Mouse (Mus musculus): Measurements from ENCODE around the gene Etv4. TPM values are rescaled to one million over a fixed set of nuclear protein-coding genes. Genes with fewer than 3 reads are reported as not detected.

The Etv4 gene
- 10.7 and 15.4 TPM in 2 replicates for polyA plus RNA-seq (2016; fragmentation: Nextera tagmentation; extraction: Ambion mirVana)

DNA sequence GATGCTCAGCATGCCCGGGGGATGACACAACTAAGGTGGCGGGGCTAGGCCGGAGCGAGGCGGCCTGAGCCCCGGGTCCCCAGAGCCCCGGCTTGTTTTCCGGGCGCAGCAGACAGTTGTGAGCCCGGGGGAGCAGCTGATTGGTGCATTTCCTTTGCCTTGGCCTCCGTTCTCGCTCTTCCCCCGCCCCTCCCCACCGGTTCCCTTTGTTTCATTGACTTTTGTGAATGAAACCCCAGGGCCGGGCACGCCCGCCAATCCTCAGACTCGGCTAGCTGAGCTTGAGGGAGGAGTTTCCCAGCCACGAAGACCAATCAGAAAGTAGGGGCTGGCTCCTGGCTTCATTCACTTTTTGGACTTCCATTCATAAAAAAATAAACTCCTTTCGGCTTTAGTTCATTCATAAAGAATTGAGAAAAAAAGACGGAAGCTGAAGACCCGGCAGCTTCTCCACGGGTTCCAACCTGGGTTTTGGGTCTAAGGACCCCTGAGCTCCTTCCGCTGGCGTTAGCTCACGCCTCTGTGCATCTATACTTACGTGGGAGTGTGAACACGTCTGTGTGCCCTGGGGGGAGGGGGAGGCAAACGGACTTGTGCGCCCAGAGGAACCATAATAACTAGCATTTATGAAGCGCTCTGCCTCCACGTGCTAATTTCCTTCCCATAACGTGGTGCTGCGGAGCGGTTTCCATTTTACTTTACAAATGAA lies at the start of gene Etv4:
Gene Etv4, minus strand, starts transcription at position 229 of the 709 bp plus-strand sequence.
- H3K9ac ChIP-seq = peak within 1 kb of the TSS; percentile 56
- no peak within 1 kb of the TSS for H3K27ac ChIP-seq
- H3K4me3 ChIP-seq = peak within 1 kb of the TSS; percentile 46
- H3K36me3 ChIP-seq = no peaks in the 10 kb centered on the region
- peaks cover 21% of the 10 kb centered on the region for H3K4me1 ChIP-seq
- peaks cover 67% of the 10 kb centered on the region for H3K27me3 ChIP-seq (replicated peaks)
- H3K9me3 ChIP-seq = no peaks in the 10 kb centered on the region
- peak; percentile 94 for ATAC-seq (ENCODE audit: low FRiP score, low read depth)
- H3K4me2 ChIP-seq (replicated peaks) = peak within 1 kb of the TSS; percentile 96
- under 1% methylated on average over 35 of the region's 35 CpGs for WGBS

DNA sequence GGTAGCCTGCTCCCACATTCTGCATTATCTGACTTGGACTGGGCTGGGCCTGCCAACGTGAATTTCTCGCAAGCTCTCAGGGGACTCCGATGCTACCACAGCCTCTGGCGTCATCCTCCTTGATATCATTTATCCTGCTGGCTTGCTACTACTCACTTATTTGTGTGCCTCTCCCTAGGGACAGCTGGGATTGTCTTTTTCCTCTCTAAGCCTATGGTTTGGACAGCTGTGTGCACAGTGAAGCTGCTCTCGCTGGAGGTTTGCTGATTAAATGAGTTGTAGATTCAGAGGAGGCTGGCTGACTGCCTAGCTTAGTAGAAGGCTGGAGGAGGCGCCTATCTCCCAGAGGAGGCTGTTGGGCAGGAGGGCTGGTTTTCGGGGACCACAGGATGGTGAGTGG lies 46.8 kb upstream of the Etv4 start:
- no peaks in the 10 kb centered on the region for H3K9me3 ChIP-seq
- ATAC-seq (ENCODE audit: low FRiP score, low read depth) = no peak
- no peak overlapping the region for H3K4me2 ChIP-seq (replicated peaks)
- H3K27me3 ChIP-seq (replicated peaks) = no peaks in the 10 kb centered on the region
- H3K4me1 ChIP-seq = peaks cover 15% of the 10 kb centered on the region; the same call in 1 of the 2 replicates
- no peak overlapping the region for H3K4me3 ChIP-seq
- WGBS = 67% methylated on average over 7 of the region's 7 CpGs
- H3K36me3 ChIP-seq = no peaks in the 10 kb centered on the region
- H3K27ac ChIP-seq = no peak overlapping the region
- no peak overlapping the region for H3K9ac ChIP-seq

DNA sequence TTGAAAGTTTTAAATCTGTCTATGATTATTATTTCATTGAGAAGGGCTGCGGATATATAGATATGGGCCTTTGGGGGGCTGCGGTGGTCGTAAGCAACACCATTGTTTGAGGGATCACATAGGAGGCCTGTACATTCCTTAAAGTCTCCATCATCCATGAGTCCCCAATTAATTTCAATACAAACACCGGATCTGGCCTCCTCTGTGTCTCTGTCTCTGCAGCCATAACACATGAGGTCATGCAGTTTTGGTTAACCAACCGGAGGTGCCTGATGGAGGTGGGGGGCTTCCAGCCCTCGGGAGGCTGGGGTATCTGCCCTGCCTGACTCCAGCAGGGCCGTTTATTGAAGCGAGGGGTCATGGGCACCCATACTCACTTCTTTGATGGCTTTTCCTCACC lies 45.4 kb upstream of the Etv4 start:
- Histone ChIP-seq H3K4me3 (no peak overlapping the region), H3K36me3 (no peaks in the 10 kb centered on the region), H3K9me3 (no peaks in the 10 kb centered on the region), H3K27me3 (replicated peaks) (no peaks in the 10 kb centered on the region), H3K4me1 (peaks cover 15% of the 10 kb centered on the region; the same call in 1 of the 2 replicates), H3K4me2 (replicated peaks) (no peak overlapping the region), H3K27ac (no peak overlapping the region), H3K9ac (no peak overlapping the region)
- WGBS = 67% methylated on average over 8 of the region's 8 CpGs
- ATAC-seq (ENCODE audit: low FRiP score, low read depth) = no peak

DNA sequence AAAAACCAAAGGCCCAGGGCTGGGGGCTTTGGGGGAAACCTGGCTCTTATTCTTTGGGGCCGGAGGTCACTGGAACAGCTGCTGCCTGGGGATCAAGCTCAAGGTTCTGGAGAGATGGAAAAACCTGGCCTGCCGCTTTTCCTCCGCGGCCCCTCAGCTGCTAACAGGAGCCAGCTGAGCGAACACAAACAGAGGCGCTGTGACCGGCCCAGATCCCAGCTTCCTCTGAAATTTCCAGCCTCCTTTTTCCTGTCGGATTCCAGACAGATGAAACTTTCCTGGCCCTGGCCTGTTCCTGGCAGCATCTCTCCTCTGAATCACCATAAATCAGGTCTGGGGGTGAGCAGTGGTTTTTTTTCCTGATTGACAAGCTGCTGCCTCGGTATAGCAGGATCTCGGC lies 44.9 kb upstream of the Etv4 start:
- H3K4me2 ChIP-seq (replicated peaks) = no peak overlapping the region
- WGBS = 28% methylated on average over 10 of the region's 10 CpGs
- H3K36me3 ChIP-seq = no peaks in the 10 kb centered on the region
- peaks cover 15% of the 10 kb centered on the region; the same call in 1 of the 2 replicates for H3K4me1 ChIP-seq
- H3K4me3 ChIP-seq = no peak overlapping the region
- no peaks in the 10 kb centered on the region for H3K27me3 ChIP-seq (replicated peaks)
- no peaks in the 10 kb centered on the region for H3K9me3 ChIP-seq
- H3K27ac ChIP-seq = no peak overlapping the region
- no peak overlapping the region for H3K9ac ChIP-seq
- ATAC-seq (ENCODE audit: low FRiP score, low read depth) = no peak

DNA sequence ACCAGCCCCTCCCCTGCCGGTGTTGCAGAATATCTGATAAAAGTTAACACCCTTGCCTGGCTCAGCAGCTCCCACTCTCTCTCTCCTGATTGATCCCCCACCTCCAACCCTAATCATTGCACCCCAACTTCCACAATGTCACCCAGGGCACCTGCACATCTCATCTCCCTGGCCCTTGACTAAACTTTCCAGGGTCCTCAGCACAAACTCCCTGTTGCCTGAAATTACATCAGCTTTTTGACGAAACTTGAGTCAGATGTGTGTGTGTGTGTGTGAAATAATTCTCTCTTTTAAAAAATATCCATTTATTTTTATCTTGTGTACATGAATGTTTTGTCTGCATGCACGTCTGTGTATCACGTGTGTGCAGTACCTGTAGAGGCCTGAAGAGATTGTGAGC lies 43.5 kb upstream of the Etv4 start:
- H3K4me1 ChIP-seq = peaks cover 15% of the 10 kb centered on the region; the same call in 1 of the 2 replicates
- WGBS = 97% methylated on average over 4 of the region's 4 CpGs
- no peaks in the 10 kb centered on the region for H3K9me3 ChIP-seq
- H3K4me3 ChIP-seq = no peak overlapping the region
- no peaks in the 10 kb centered on the region for H3K27me3 ChIP-seq (replicated peaks)
- no peak for ATAC-seq (ENCODE audit: low FRiP score, low read depth)
- no peak overlapping the region for H3K4me2 ChIP-seq (replicated peaks)
- H3K9ac ChIP-seq = no peak overlapping the region
- no peaks in the 10 kb centered on the region for H3K36me3 ChIP-seq
- no peak overlapping the region for H3K27ac ChIP-seq

DNA sequence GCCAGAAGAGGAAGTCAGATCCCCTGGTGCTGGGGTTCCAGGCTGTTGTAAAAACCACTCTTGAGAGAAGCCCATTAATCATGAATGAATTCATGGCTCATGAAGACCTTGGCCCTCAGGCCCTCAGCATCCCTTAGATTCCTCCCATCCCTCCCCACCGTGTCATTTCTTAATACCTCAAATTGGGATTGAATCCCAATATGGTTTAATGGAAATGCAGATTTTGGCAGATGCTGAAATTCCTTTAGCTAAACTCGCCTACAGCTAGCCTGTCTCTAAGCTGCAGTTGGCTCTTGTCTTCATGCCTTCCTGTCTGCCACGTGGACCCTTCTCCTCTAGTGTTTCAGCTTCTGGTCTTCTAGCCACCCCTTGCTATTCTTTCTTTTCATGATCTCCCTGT lies 38.0 kb upstream of the Etv4 start:
- no peaks in the 10 kb centered on the region for H3K27me3 ChIP-seq (replicated peaks)
- H3K9ac ChIP-seq = no peak overlapping the region
- H3K36me3 ChIP-seq = no peaks in the 10 kb centered on the region
- no peak for ATAC-seq (ENCODE audit: low FRiP score, low read depth)
- H3K4me3 ChIP-seq = no peak overlapping the region
- no peaks in the 10 kb centered on the region for H3K4me1 ChIP-seq
- no peak overlapping the region for H3K4me2 ChIP-seq (replicated peaks)
- no peak overlapping the region for H3K27ac ChIP-seq
- WGBS = 79% methylated on average over 3 of the region's 3 CpGs
- 0 out of 2 replicates have a peak, but pooled peaks cover 5% of the 10 kb centered on the region for H3K9me3 ChIP-seq

DNA sequence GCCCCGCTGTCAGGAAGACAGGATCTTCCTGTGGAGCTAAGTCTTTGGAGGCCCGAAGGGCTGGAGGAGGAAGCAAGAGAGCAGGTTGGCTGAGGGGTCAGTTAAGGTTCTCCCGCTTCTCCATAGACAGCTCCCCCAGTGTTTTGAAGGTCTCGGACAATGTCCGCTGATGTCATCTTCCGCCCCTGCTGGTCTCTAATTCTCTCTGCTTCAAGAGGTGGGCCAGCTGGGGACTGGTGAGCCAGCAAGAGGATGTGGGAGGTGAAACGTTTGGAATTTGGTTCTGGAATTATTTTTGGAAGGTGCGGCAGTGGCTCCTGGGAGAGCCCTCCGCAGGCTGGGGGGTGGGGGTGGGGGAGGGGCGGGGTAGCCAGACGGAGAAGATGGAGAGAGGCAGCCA lies 35.7 kb upstream of the Etv4 start:
- Histone ChIP-seq H3K27me3 (replicated peaks) (no peaks in the 10 kb centered on the region), H3K4me3 (no peak overlapping the region), H3K36me3 (no peaks in the 10 kb centered on the region), H3K4me2 (replicated peaks) (no peak overlapping the region), H3K4me1 (peaks cover 3% of the 10 kb centered on the region), H3K9ac (no peak overlapping the region), H3K27ac (no peak overlapping the region), H3K9me3 (0 out of 2 replicates have a peak, but pooled peaks cover 5% of the 10 kb centered on the region)
- ATAC-seq (ENCODE audit: low FRiP score, low read depth) = no peak
- WGBS = 51% methylated on average over 11 of the region's 11 CpGs

DNA sequence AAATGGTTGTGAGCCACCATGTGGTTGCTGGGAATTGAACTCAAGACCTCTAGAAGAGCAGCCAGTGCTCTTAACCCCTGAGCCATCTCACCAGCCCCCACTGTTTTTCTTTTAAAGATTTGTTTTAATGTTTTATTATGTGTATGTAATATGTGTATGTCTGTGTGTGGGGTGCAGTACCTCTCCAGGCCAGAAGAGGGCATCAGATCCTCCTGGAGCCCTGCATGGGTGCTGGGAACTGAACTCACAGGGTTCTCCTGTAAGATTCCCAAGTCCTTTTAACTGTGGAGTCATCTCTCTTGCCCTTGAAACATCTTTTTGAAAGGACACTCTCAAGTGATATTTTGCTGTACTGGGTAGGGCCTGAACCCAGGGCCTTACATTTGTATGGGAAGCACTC lies 34.7 kb upstream of the Etv4 start:
- H3K27ac ChIP-seq = no peak overlapping the region
- no peaks in the 10 kb centered on the region for H3K36me3 ChIP-seq
- H3K9ac ChIP-seq = no peak overlapping the region
- peaks cover 14% of the 10 kb centered on the region for H3K4me1 ChIP-seq
- no peaks in the 10 kb centered on the region for H3K27me3 ChIP-seq (replicated peaks)
- H3K9me3 ChIP-seq = 0 out of 2 replicates have a peak, but pooled peaks cover 5% of the 10 kb centered on the region
- H3K4me2 ChIP-seq (replicated peaks) = no peak overlapping the region
- ATAC-seq (ENCODE audit: low FRiP score, low read depth) = no peak
- H3K4me3 ChIP-seq = no peak overlapping the region

DNA sequence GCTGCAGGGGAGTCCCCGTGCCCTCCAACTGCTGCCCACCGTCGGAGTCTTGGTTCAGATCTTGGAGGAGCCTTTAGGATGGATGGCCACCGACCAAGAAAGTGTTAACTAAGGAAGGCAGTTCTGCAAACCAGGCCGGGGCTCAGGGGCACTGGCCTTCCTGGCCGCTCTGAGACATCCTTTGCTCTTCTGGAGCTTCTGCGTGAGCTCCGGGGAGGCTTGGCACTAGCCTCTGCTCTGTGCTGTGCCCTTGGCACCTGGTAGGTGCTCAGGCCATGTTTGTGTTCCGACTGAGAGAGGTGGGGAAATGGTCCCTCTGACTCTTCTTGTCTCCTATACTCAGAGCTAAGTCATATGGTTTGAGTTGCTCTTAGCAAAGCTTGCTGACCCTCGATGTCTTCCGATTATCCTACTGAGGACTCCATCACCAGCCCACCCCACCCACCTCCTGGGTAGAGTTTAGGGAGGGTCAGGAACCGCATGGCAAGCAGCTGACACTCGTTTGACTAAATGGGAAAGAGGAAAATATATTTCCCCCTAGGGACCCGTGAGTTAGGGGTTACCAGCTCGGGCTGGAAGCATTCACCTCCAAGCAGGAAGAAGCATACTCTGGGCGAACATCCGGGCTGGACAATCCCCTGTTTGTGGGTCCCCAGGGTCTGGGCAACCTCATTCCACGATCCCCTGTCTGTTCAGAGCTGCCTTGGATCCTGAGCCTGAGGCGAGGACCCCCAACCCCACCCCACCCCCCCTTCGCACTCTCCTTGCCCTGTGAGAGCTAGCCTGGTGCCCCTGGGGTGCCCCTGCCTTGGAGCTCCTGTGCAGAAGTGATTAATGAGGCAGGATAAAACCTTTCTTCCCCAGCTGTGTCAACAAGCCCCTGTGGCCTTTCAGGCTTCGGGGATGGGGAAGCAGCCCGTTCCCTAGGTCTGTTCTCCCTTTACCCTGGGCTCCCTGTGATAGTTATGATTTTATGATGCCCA lies 30.2 kb upstream of the Etv4 start:
- Histone ChIP-seq H3K36me3 (no peaks in the 10 kb centered on the region), H3K27me3 (replicated peaks) (0 out of 2 replicates have a peak, but pooled peaks cover 2% of the 10 kb centered on the region), H3K4me2 (replicated peaks) (peak overlapping the region; percentile 40), H3K4me1 (peaks cover 20% of the 10 kb centered on the region), H3K4me3 (no peak overlapping the region), H3K9me3 (0 out of 2 replicates have a peak, but pooled peaks cover 5% of the 10 kb centered on the region), H3K9ac (no peak overlapping the region), H3K27ac (no peak overlapping the region)
- peak; percentile 39 for ATAC-seq (ENCODE audit: low FRiP score, low read depth)
- 6% methylated on average over 22 of the region's 22 CpGs for WGBS

DNA sequence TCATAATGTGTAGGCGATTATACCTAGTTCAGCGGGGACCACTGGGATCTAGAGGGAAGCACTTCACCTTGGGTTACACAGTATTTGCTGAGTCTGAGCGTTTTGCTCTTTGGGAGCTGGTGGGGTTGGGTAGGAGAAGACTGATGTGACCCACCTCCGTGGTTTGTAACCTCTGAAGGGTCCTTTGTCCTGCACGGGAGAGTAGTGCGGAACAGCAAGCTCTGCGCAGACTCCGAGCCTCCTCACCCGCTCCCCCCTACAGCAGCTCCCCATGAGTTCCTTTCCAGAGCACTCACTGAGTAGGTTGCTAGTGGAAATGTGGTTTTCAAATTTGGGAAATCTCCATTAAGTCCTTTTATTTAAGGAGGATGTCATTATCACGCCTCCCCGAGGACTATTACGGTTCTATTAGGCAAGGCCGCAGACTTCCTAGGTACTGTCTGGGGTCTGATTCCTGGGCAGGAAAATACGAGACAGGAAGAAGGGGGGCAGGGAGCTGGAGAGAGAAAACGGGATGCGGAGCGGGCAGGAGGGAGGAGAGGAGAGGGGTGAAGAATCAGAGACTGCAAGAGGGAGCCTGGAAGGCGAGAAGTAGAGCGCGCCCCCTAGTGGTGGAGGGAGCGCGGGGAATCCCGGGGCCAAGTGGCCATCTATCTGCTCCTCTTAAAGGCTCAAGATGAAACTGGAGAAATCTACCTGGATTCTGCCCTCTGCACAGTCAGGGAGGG lies 29.4 kb upstream of the Etv4 start:
- peaks cover 20% of the 10 kb centered on the region for H3K4me1 ChIP-seq
- peak; percentile 51; the same call in 1 of the 2 replicates for ATAC-seq (ENCODE audit: low FRiP score, low read depth)
- no peak overlapping the region for H3K9ac ChIP-seq
- peak overlapping the region; percentile 40 for H3K4me2 ChIP-seq (replicated peaks)
- 0 out of 2 replicates have a peak, but pooled peaks cover 5% of the 10 kb centered on the region for H3K27me3 ChIP-seq (replicated peaks)
- H3K27ac ChIP-seq = no peak overlapping the region
- no peaks in the 10 kb centered on the region for H3K36me3 ChIP-seq
- H3K9me3 ChIP-seq = no peaks in the 10 kb centered on the region
- whole genome bisulfite sequencing = 10% methylated on average over 23 of the region's 23 CpGs
- H3K4me3 ChIP-seq = no peak overlapping the region

DNA sequence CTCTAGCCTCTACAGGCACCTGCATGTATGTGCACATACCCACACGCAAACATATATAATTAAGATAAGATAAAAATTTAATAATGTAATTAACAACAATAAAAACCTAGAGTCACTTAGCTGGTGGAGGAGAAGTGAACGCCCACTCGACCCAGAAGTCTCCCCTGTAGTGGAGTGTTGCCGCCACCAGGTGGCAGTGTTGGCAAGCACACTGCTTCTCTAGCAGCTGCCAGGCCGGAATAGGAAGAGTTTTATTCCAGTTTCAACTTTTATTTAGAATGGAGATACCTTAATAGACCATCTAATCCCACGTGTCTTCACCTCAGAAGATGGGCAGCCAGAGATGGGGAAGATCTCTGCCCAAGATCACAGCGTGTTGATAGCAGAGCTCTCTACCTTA lies 28.1 kb upstream of the Etv4 start:
- Histone ChIP-seq H3K9me3 (no peaks in the 10 kb centered on the region), H3K4me1 (peaks cover 22% of the 10 kb centered on the region), H3K36me3 (no peaks in the 10 kb centered on the region), H3K27me3 (replicated peaks) (0 out of 2 replicates have a peak, but pooled peaks cover 5% of the 10 kb centered on the region), H3K9ac (no peak overlapping the region), H3K4me3 (no peak overlapping the region), H3K4me2 (replicated peaks) (no peak overlapping the region), H3K27ac (no peak overlapping the region)
- 1% methylated on average over 7 of the region's 7 CpGs for WGBS
- ATAC-seq (ENCODE audit: low FRiP score, low read depth) = no peak; the same call in 1 of the 2 replicates

Data from neural tube, embryonic 12.5 days (tissue).